Mouse (Mus musculus) stomach, embryonic 15.5 days (tissue): ENCODE measurements around the gene Msrb3. TPM values are rescaled to one million over a fixed set of nuclear protein-coding genes. Genes with fewer than 3 reads are reported as not detected.

Experiments used
- ATAC-seq: fragments of 200-750 bp; cut with Nextera tagmentation; 2 replicates; pipeline ENCODE4 v1.8.0; 2017; ENCODE audit warnings: low read depth, moderate number of reproducible peaks, moderate TSS enrichment; ENCODE audit not compliant: insufficient read depth, low FRiP score
- H3K27ac ChIP-seq: fragments of 300-500 bp; sonication (generic); 2 replicates; pipeline ENCODE4 v1.5.1; 2015; ENCODE audit warnings: mild to moderate bottlenecking, inconsistent platforms
- H3K27me3 ChIP-seq: fragments of 300-500 bp; sonication (generic); replicated peaks from 2 replicates; pipeline ENCODE4 v1.6.1; 2015; ENCODE audit warnings: inconsistent platforms
- H3K36me3 ChIP-seq: fragments of 300-500 bp; sonication (generic); 2 replicates; pipeline ENCODE4 v1.6.1; 2015; ENCODE audit warnings: inconsistent platforms
- H3K4me1 ChIP-seq: fragments of 300-500 bp; sonication (generic); 2 replicates; pipeline ENCODE4 v1.6.1; 2015; ENCODE audit warnings: inconsistent platforms
- H3K4me2 ChIP-seq: fragments of 300-500 bp; sonication (generic); 2 replicates; pipeline ENCODE4 v1.6.1; 2015; ENCODE audit warnings: mild to moderate bottlenecking, inconsistent platforms
- H3K4me3 ChIP-seq: fragments of 300-500 bp; sonication (generic); replicated peaks from 2 replicates; pipeline ENCODE4 v1.5.1; 2015; ENCODE audit warnings: inconsistent platforms
- H3K9ac ChIP-seq: fragments of 300-500 bp; sonication (generic); 2 replicates; pipeline ENCODE4 v1.6.1; 2015; ENCODE audit warnings: inconsistent platforms
- H3K9me3 ChIP-seq: fragments of 300-500 bp; sonication (generic); 2 replicates; pipeline ENCODE4 v1.6.1; 2016; ENCODE audit warnings: inconsistent platforms
- WGBS: fragments of 180-500 bp; shearing (Covaris S2); methylation state at CpG from one replicate; pipeline ENCODE4 v1.1.7; 2015; 5-methylcytosine and 5-hydroxymethylcytosine counted together
- polyA plus RNA-seq: library from polyadenylated mRNA; unstranded; fragments of >200 nt; fragmentation: Nextera tagmentation; extraction: Ambion mirVana; gene quantifications from 2 replicates; pipeline ENCODE4 v1.2.1, GENCODE M21; 2015

The Msrb3 gene
- polyA plus RNA-seq, 1 experiment from 2014 or later: 18.2 TPM

DNA sequence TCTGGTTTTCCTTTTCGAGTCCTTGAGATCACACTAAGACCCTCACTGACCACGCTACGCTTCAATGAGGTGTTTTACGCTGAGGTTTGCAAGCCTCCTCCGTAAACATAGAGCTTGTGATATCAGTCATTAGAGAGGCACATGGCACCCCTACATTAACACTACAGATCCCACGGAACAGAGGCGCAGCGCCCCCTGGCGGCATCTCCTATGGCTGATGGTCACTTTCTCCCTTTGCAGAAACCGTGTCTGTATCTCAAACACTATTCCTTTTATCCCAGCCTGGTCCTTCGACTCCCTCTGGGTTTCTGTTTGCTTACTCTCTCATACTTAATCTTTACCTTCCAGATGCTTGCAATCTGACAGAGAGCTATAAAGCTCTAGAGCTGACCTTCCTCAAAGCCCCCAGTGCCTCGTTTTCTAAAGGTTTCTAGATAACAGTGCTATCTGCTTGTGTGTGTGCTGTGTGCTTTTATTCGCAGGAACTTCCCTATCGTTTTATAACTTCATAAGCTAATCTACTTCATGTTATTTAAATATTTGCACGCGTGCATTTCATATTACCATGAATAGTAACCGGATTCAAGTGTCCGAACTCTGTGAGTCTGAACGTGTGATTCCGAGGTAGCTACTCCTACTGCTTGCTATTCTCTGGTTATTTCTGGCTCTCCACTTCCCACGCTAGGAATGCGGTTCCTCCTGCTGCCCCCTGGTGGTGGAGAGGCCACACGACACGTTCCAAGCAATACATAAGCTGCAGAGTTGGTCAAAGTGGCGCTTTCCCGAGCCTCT lies 23.0 kb downstream of the Msrb3 start:
- 14% methylated on average over 26 of the region's 26 CpGs for WGBS
- Histone ChIP-seq H3K4me1 (peaks cover 25% of the 10 kb centered on the region), H3K27ac (peak overlapping the region; percentile 36), H3K27me3 (no peaks in the 10 kb centered on the region), H3K9ac (no peak overlapping the region), H3K4me2 (peak overlapping the region; percentile 42), H3K36me3 (no peaks in the 10 kb centered on the region), H3K9me3 (no peaks in the 10 kb centered on the region), H3K4me3 (no peak overlapping the region)
- ATAC-seq: peak; percentile 76

DNA sequence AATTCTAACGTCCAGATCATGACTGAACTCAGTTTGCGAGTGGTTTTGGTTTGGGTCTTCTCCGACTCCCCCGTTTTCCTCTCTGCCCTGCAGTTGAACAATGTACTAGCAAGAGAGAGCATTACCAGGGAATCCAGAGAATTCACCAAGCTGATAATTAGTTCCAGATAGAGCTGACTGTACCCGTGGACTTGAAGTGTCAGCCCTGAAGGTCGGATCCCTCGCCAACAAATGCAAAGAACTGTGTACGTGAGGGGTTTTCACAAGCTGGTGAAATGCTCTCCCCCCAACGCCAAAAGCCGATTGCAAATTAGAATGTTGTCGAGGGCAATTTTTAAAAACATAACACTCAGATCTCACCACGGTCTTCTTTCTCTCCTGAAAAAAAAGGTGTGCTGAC lies 24.6 kb downstream of the Msrb3 start:
- no peak for ATAC-seq
- no peak overlapping the region for H3K4me2 ChIP-seq
- peaks cover 25% of the 10 kb centered on the region for H3K4me1 ChIP-seq
- H3K9ac ChIP-seq: no peak overlapping the region
- H3K27ac ChIP-seq: no peak overlapping the region
- H3K4me3 ChIP-seq: no peak overlapping the region
- no peaks in the 10 kb centered on the region for H3K36me3 ChIP-seq
- H3K27me3 ChIP-seq: no peaks in the 10 kb centered on the region
- H3K9me3 ChIP-seq: no peaks in the 10 kb centered on the region
- WGBS: 73% methylated on average over 12 of the region's 12 CpGs

DNA sequence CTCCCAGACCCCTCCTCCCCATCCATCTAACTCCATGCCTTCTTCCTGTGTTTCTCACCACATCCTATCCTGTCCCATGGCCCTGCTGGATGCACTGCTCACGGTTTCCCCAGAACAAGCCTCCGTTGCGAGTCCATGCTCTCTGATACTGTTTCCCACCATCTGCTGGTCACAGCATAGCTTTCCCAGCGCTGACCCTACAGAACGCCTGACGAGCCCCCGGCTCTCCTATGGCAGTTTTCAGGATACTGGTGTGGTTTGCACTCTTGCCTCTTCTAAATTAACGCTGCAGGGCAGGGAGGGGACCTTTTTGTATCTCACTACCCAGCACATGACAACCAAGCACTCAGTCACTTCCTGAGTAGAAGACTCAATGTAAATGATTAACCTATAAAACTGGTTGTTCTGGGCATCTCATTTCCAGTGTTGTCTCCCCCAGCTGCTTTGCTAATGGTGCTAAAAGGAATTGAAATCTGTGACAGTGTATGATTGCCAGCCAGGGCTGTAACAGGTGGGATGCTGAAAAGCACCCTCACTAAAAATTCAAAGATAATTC lies 25.2 kb downstream of the Msrb3 start:
- peak overlapping the region; percentile 64; the same call in 1 of the 2 replicates for H3K27ac ChIP-seq
- no peak for ATAC-seq
- 47% methylated on average over 8 of the region's 8 CpGs for WGBS

DNA sequence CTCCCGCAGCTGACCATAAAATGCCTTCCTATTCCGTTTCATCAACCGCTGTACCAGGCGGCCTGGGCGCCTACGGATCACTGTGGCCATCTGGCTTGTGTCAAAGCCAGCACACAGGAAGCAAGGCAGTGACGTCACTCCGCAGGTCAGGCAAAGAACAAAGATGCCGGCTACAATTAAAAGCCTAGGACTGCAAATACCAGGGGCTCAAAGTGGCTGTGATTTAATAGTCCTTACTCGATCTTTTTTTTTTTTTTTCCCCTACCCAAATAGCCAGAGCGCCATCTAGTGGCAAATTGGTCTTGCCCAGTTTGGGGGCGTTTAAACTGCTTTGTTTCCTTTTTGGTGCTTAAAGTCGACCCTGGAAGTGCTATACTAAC lies 26.4 kb downstream of the Msrb3 start:
- H3K9ac ChIP-seq: no peak overlapping the region
- H3K27ac ChIP-seq: peak overlapping the region; percentile 65

More for the DNA sequence above, 25.2 kb downstream of the Msrb3 start:
- H3K36me3 ChIP-seq: no peaks in the 10 kb centered on the region
- no peaks in the 10 kb centered on the region for H3K9me3 ChIP-seq
- no peak overlapping the region for H3K9ac ChIP-seq
- H3K4me1 ChIP-seq: peaks cover 25% of the 10 kb centered on the region
- peak overlapping the region; percentile 44 for H3K4me2 ChIP-seq
- no peaks in the 10 kb centered on the region for H3K27me3 ChIP-seq
- H3K4me3 ChIP-seq: peak overlapping the region; percentile 20

DNA sequence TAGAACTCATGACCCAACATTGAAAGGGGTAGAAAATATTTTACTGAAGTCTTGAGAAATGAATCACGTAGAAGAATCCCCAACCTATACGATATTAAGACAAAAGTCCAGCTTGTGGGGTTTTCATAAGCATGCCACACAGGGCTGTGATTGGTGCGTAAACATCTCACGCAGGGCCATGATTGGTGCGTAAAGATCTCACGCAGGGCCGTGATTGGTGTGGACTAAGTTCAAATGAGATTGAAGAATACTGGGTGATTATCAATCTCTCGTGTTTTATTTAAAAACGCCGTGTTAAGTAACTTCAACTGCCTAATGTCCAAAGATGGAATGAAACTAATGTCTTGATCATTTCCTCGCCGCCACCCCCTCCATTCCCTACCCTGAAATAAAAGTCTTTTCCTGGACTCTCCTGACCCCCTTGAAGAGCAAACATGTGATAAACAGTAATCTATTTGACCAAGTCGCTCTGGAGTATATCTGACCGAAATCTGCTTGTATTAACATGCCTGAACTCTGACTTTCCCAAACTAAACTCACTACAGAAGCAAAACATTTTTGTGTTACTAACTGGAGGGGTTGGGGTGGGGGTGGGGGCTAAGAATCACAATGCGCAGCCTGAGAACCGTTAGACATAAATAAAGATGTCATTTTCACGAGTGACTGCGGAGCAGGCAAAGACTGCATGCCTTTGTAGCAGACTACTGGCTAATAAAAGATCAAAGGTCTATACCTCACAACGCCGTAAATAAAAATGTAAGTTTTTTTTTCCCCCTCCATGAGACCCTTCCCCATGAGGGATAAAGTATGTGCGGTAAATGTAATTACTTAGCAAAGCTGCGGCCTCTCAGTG lies 27.0 kb downstream of the Msrb3 start:
- Histone ChIP-seq H3K9me3 (no peaks in the 10 kb centered on the region), H3K9ac (no peak overlapping the region), H3K4me2 (peak overlapping the region; percentile 59), H3K27ac (peak overlapping the region; percentile 65), H3K36me3 (no peaks in the 10 kb centered on the region), H3K4me3 (peak overlapping the region; percentile 26), H3K4me1 (peaks cover 25% of the 10 kb centered on the region), H3K27me3 (no peaks in the 10 kb centered on the region)
- ATAC-seq: no peak; the same call in 1 of the 2 replicates
- WGBS: 27% methylated on average over 22 of the region's 22 CpGs

More for the DNA sequence above, 26.4 kb downstream of the Msrb3 start:
- H3K4me3 ChIP-seq: peak overlapping the region; percentile 26
- 5% methylated on average over 13 of the region's 13 CpGs for WGBS
- peak overlapping the region; percentile 59 for H3K4me2 ChIP-seq
- ATAC-seq: no peak; the same call in 1 of the 2 replicates
- no peaks in the 10 kb centered on the region for H3K9me3 ChIP-seq
- H3K4me1 ChIP-seq: peaks cover 25% of the 10 kb centered on the region
- no peaks in the 10 kb centered on the region for H3K27me3 ChIP-seq
- no peaks in the 10 kb centered on the region for H3K36me3 ChIP-seq

DNA sequence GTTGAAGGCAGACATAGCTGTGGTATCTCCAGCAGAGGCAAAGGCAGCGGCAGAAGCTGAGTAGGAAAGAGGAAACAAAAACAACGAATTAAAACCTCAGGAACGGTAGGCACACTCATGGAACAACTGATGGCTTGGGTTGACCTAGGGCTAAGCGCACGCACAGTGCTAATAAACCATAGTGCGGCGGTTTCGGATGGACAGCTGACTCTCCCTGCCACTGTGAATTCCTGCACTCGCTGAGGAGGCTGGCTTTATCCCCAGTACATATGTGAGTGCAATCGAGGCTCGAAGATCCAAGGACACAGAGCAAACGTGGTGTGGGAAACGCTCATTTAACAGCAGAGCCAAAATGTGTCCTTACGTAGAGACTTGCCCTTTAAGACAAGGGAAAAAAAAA lies 27.8 kb downstream of the Msrb3 start:
- Histone ChIP-seq H3K27ac (no peak overlapping the region), H3K9ac (no peak overlapping the region), H3K4me3 (no peak overlapping the region), H3K27me3 (no peaks in the 10 kb centered on the region), H3K9me3 (no peaks in the 10 kb centered on the region), H3K36me3 (no peaks in the 10 kb centered on the region), H3K4me1 (peaks cover 22% of the 10 kb centered on the region), H3K4me2 (no peak overlapping the region)
- WGBS: 76% methylated on average over 14 of the region's 14 CpGs
- no peak for ATAC-seq

DNA sequence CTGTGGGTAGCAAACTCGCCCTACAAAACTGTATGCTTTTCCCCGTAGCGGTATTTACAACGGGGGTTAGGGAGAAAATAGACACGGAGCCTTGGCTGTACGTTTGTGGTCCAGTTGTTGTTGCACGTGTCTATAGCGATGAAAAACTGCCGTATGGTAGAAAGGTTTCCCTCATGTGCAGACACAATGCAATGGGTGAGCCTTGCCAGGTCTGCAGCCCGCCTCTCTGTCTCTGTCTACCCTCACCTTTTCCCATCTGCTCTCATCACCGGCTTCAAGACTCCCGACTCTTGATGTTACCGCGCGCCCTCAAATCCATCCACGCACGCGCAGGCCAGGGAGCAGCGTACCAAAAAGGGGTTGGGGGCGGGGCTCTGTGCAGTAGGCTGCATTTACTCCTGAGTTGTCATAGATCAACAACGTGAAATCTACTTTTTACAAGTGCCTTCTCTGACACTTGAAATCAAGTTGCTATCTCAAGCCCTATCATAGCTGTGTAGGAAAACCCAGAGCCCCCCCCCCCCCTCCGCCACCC lies 29.6 kb downstream of the Msrb3 start:
- no peak for ATAC-seq
- 88% methylated on average over 22 of the region's 22 CpGs for WGBS
- H3K36me3 ChIP-seq: no peaks in the 10 kb centered on the region
- no peaks in the 10 kb centered on the region for H3K9me3 ChIP-seq
- no peak overlapping the region for H3K9ac ChIP-seq
- no peak overlapping the region for H3K4me3 ChIP-seq
- no peak overlapping the region for H3K4me2 ChIP-seq
- no peaks in the 10 kb centered on the region for H3K27me3 ChIP-seq
- peaks cover 18% of the 10 kb centered on the region for H3K4me1 ChIP-seq
- no peak overlapping the region for H3K27ac ChIP-seq

DNA sequence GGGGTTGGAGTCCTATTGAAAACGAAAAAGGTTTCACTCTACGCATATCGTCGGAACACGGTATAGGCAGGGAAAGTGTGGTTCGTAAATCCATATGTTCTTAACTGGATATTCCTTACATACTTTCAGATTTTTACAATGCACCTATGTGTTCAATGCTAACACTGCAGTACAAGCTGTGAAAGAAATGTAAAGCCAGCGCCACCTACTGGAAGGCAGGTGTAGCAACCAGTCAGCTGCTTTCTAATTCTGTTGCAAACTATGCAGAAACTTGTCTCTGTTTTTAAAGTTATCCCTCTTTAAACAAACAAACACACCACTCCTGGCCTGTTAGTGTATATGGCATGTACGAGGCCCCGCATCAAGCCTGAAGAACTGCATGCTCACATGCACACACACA lies 34.5 kb downstream of the Msrb3 start:
- Histone ChIP-seq H3K36me3 (no peaks in the 10 kb centered on the region), H3K9me3 (no peaks in the 10 kb centered on the region), H3K27me3 (no peaks in the 10 kb centered on the region), H3K27ac (no peak overlapping the region), H3K4me1 (no peaks in the 10 kb centered on the region), H3K4me2 (no peak overlapping the region), H3K4me3 (no peak overlapping the region), H3K9ac (no peak overlapping the region)
- ATAC-seq: no peak
- 11% methylated on average over 9 of the region's 9 CpGs for WGBS

DNA sequence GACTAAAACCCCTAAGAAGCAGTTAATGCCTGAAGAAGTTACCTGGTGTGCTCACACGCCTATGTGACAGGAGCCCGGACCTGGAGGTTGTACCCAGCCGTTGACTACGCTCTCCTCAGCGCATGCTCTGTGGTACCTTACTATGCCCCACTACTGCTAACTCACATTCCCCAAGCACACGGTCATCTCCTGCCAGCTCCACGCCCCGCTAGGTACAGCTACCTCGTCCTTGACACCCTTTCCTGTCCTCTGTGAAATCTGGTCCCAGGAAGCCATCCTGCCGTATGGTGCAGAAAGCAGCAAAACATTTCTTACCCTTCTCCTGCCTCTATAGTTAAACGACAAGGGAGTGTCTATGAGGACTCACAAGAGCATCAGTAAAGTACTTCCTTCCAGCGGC lies 37.2 kb downstream of the Msrb3 start:
- Histone ChIP-seq H3K27ac (no peak overlapping the region), H3K9me3 (no peaks in the 10 kb centered on the region), H3K4me1 (no peaks in the 10 kb centered on the region), H3K4me3 (no peak overlapping the region), H3K36me3 (no peaks in the 10 kb centered on the region), H3K9ac (no peak overlapping the region), H3K27me3 (no peaks in the 10 kb centered on the region), H3K4me2 (no peak overlapping the region)
- no peak for ATAC-seq
- 91% methylated on average over 12 of the region's 12 CpGs for WGBS

DNA sequence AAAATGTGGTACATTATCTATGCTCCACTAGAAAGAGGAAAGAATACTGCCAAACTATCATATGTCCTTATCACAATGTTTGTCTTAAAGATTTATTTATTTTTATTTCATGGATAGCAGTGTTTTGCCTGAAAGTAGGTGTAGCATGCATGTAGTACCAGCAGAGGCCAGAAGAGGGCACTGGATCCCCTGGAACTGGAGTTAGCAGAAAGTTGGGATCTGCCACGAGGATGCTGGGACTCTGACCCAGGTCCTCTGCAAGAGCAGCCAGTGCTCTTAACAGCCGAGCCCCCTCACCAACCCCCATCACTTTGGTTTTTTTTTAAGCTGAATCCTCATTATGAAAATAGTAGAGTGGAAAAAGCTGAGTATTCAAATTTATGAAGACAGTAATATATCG lies 37.7 kb downstream of the Msrb3 start:
- Histone ChIP-seq H3K9me3 (no peaks in the 10 kb centered on the region), H3K4me3 (no peak overlapping the region), H3K36me3 (no peaks in the 10 kb centered on the region), H3K4me1 (no peaks in the 10 kb centered on the region), H3K27ac (no peak overlapping the region), H3K27me3 (no peaks in the 10 kb centered on the region), H3K9ac (no peak overlapping the region), H3K4me2 (no peak overlapping the region)
- ATAC-seq: no peak
- 79% methylated on average over 3 of the region's 3 CpGs for WGBS

DNA sequence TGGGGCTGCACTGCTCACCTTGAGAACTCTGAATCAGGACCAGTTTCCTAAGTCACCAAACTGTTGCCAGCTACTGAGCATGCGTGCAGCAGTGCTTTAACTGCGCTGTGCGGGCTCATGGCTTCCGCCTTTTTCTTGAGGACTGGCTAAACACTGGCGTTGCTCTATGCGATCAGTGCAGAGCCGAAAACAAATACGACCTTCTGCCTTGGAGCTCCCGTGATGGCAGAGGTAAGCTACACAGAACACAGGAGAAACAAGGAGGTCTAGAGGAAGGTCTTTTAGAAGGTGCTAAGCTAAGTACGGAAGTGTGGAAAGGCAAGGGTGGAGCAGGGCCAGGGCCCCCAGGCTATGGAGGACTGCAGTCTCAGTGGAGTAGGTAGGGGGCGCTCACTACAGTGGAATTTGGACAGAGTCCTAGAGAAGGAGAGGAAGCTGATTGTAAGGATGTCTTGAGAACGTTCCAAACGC lies 41.3 kb downstream of the Msrb3 start:
- H3K9ac ChIP-seq: no peak overlapping the region
- H3K4me1 ChIP-seq: no peaks in the 10 kb centered on the region; the same call in 1 of the 2 replicates
- H3K27ac ChIP-seq: no peak overlapping the region
- H3K4me3 ChIP-seq: no peak overlapping the region
- ATAC-seq: peak; percentile 72
- no peaks in the 10 kb centered on the region for H3K9me3 ChIP-seq
- H3K27me3 ChIP-seq: no peaks in the 10 kb centered on the region
- no peaks in the 10 kb centered on the region for H3K36me3 ChIP-seq
- H3K4me2 ChIP-seq: peak overlapping the region; percentile 24; the same call in 1 of the 2 replicates
- WGBS: 40% methylated on average over 13 of the region's 13 CpGs
